Mouse (Mus musculus) hindbrain, embryonic 11.5 days (tissue): ENCODE measurements around the gene Vmn1r4. TPM values are rescaled to one million over a fixed set of nuclear protein-coding genes. Genes with fewer than 3 reads are reported as not detected.

ENCODE experiments used
- ATAC-seq: fragments of 200-750 bp; cut with Nextera tagmentation; 2 replicates; pipeline ENCODE4 v1.8.0; 2017; ENCODE audit warnings: mild to moderate bottlenecking, moderate TSS enrichment, moderate library complexity; ENCODE audit not compliant: low FRiP score
- DNase-seq: peaks from one replicate; pipeline ENCODE4 v3.0.0-alpha.2; 2015; ENCODE audit warnings: low spot score
- H3K27ac ChIP-seq: fragments of 300-500 bp; sonication (generic); 2 replicates; pipeline ENCODE4 v1.5.1; 2014; ENCODE audit warnings: mild to moderate bottlenecking, low read depth, low read length
- H3K27me3 ChIP-seq: fragments of 300-500 bp; sonication (generic); 2 replicates; pipeline ENCODE4 v1.6.1; 2014; ENCODE audit warnings: mild to moderate bottlenecking, low read length, moderate library complexity, mixed read lengths; ENCODE audit not compliant: control insufficient read depth, insufficient read depth
- H3K36me3 ChIP-seq: fragments of 300-500 bp; sonication (generic); 2 replicates; pipeline ENCODE4 v1.6.1; 2014; ENCODE audit warnings: mild to moderate bottlenecking, low read length, moderate library complexity, mixed read lengths; ENCODE audit not compliant: control insufficient read depth, insufficient read depth
- H3K4me1 ChIP-seq: fragments of 300-500 bp; sonication (generic); replicated peaks from 2 replicates; pipeline ENCODE4 v1.6.1; 2014; ENCODE audit warnings: low read length, mixed read lengths; ENCODE audit not compliant: control insufficient read depth, insufficient read depth
- H3K4me2 ChIP-seq: fragments of 300-500 bp; sonication (generic); replicated peaks from 2 replicates; pipeline ENCODE4 v1.6.1; 2014; ENCODE audit warnings: mild to moderate bottlenecking, low read depth, low read length
- H3K4me3 ChIP-seq: fragments of 300-500 bp; sonication (generic); 2 replicates; pipeline ENCODE4 v1.5.1; 2014; ENCODE audit warnings: low read depth, low read length
- H3K9ac ChIP-seq: fragments of 300-500 bp; sonication (generic); 2 replicates; pipeline ENCODE4 v1.6.1; 2014; ENCODE audit warnings: low read depth, low read length
- H3K9me3 ChIP-seq: fragments of 300-500 bp; sonication (generic); 2 replicates; pipeline ENCODE4 v1.6.1; 2016; ENCODE audit warnings: low read length; ENCODE audit not compliant: control insufficient read depth
- WGBS: fragments of 180-500 bp; shearing (Covaris S2); extraction: QIAGEN DNeasy Blood & Tissue Kit; methylation state at CpG from one replicate; pipeline ENCODE4 v1.1.7; 2014; 5-methylcytosine and 5-hydroxymethylcytosine counted together
- polyA plus RNA-seq: library from polyadenylated mRNA; unstranded; fragments of >200 nt; fragmentation: Nextera tagmentation; extraction: Ambion mirVana; gene quantifications from 2 replicates; pipeline ENCODE4 v1.2.1, GENCODE M21; 2014

Gene Vmn1r4
- polyA plus RNA-seq, 1 experiment from 2014 or later, result 0.15 TPM

- no peak overlapping the region for H3K27ac ChIP-seq
- H3K27me3 ChIP-seq, result no peaks in the 10 kb centered on the region
- H3K9me3 ChIP-seq, result no peaks in the 10 kb centered on the region
- no peaks in the 10 kb centered on the region for H3K36me3 ChIP-seq
- WGBS, result 95% methylated on average over 2 of the region's 2 CpGs
- DNase-seq (no peak), ATAC-seq (no peak)
- no peak overlapping the region for H3K4me3 ChIP-seq
- H3K4me1 ChIP-seq, result no peaks in the 10 kb centered on the region
- H3K4me2 ChIP-seq, result no peak overlapping the region
- no peak overlapping the region for H3K9ac ChIP-seq
Observed at GRCm38 (mm10) chr6:56908397-56908796, 15.4 kb upstream of the Vmn1r4 start.

GRCm38 (mm10) chr6:56908912-56909311, 14.9 kb upstream of the Vmn1r4 start:
- no peaks in the 10 kb centered on the region for H3K36me3 ChIP-seq
- DNase-seq (peak; percentile 58), ATAC-seq (no peak)
- no peaks in the 10 kb centered on the region for H3K9me3 ChIP-seq
- H3K4me1 ChIP-seq, result no peaks in the 10 kb centered on the region
- WGBS, result 18% methylated on average over 4 of the region's 4 CpGs
- no peak overlapping the region for H3K4me3 ChIP-seq
- H3K27ac ChIP-seq, result no peak overlapping the region
- H3K27me3 ChIP-seq, result no peaks in the 10 kb centered on the region
- H3K9ac ChIP-seq, result no peak overlapping the region
- no peak overlapping the region for H3K4me2 ChIP-seq

- no peaks in the 10 kb centered on the region for H3K27me3 ChIP-seq
- H3K4me2 ChIP-seq, result no peak overlapping the region
- no peak overlapping the region for H3K9ac ChIP-seq
- DNase-seq (no peak), ATAC-seq (no peak)
- no peak overlapping the region for H3K4me3 ChIP-seq
- WGBS, result 84% methylated on average over 2 of the region's 2 CpGs
- no peaks in the 10 kb centered on the region for H3K36me3 ChIP-seq
- no peak overlapping the region for H3K27ac ChIP-seq
- no peaks in the 10 kb centered on the region for H3K9me3 ChIP-seq
- H3K4me1 ChIP-seq, result no peaks in the 10 kb centered on the region
Observed at GRCm38 (mm10) chr6:56910910-56911309, 12.9 kb upstream of the Vmn1r4 start.

GRCm38 (mm10) chr6:56913092-56913858, 10.5 kb upstream of the Vmn1r4 start:
- Histone ChIP-seq H3K4me3 (no peak overlapping the region), H3K4me1 (no peaks in the 10 kb centered on the region), H3K36me3 (no peaks in the 10 kb centered on the region), H3K27me3 (no peaks in the 10 kb centered on the region), H3K9ac (no peak overlapping the region), H3K9me3 (no peaks in the 10 kb centered on the region), H3K27ac (no peak overlapping the region), H3K4me2 (no peak overlapping the region)
- no peak for ATAC-seq
- DNase-seq, result no peak
- 89% methylated on average over 2 of the region's 2 CpGs for WGBS

GRCm38 (mm10) chr6:56916279-56916678, 7.5 kb upstream of the Vmn1r4 start:
- DNase-seq, result no peak
- no peak for ATAC-seq
- 100% methylated on average over 2 of the region's 2 CpGs for WGBS

GRCm38 (mm10) chr6:56917578-56918368, 6.0 kb upstream of the Vmn1r4 start:
- DNase-seq, result no peak
- no peak overlapping the region for H3K9ac ChIP-seq
- H3K4me2 ChIP-seq, result no peak overlapping the region
- ATAC-seq, result no peak
- H3K4me1 ChIP-seq, result no peaks in the 10 kb centered on the region
- no peak overlapping the region for H3K27ac ChIP-seq
- H3K36me3 ChIP-seq, result no peaks in the 10 kb centered on the region
- 70% methylated on average over 12 of the region's 12 CpGs for WGBS
- H3K27me3 ChIP-seq, result no peaks in the 10 kb centered on the region
- no peaks in the 10 kb centered on the region for H3K9me3 ChIP-seq
- no peak overlapping the region for H3K4me3 ChIP-seq

More at GRCm38 (mm10) chr6:56916279-56916678, 7.5 kb upstream of the Vmn1r4 start:
- Histone ChIP-seq H3K9ac (no peak overlapping the region), H3K27me3 (no peaks in the 10 kb centered on the region), H3K9me3 (no peaks in the 10 kb centered on the region), H3K4me3 (no peak overlapping the region), H3K4me1 (no peaks in the 10 kb centered on the region), H3K36me3 (no peaks in the 10 kb centered on the region), H3K27ac (no peak overlapping the region), H3K4me2 (no peak overlapping the region)

- Histone ChIP-seq H3K27me3 (no peaks in the 10 kb centered on the region), H3K4me2 (no peak overlapping the region), H3K4me1 (no peaks in the 10 kb centered on the region), H3K4me3 (no peak overlapping the region), H3K36me3 (no peaks in the 10 kb centered on the region), H3K27ac (no peak overlapping the region), H3K9ac (no peak overlapping the region), H3K9me3 (no peaks in the 10 kb centered on the region)
- DNase-seq, result no peak
- ATAC-seq, result no peak
- 89% methylated on average over 7 of the region's 7 CpGs for WGBS
Observed at GRCm38 (mm10) chr6:56919330-56920044, 4.3 kb upstream of the Vmn1r4 start.

GRCm38 (mm10) chr6:56920222-56921092, 3.4 kb upstream of the Vmn1r4 start:
- Histone ChIP-seq H3K4me3 (no peak overlapping the region), H3K9me3 (no peaks in the 10 kb centered on the region), H3K4me1 (no peaks in the 10 kb centered on the region), H3K36me3 (no peaks in the 10 kb centered on the region), H3K9ac (no peak overlapping the region), H3K27me3 (no peaks in the 10 kb centered on the region), H3K4me2 (no peak overlapping the region), H3K27ac (no peak overlapping the region)
- DNase-seq (no peak), ATAC-seq (no peak)
- WGBS, result 74% methylated on average over 12 of the region's 12 CpGs
